Mouse (Mus musculus) embryonic fibroblast, embryonic 13.5 days (primary cell): ENCODE results near the gene Als2. TPM values are rescaled to one million over a fixed set of nuclear protein-coding genes. Genes with fewer than 3 reads are reported as not detected.

Experiments used
- H3K27ac ChIP-seq: 2 replicates; pipeline ENCODE4 v1.5.1; 2012; ENCODE audit warnings: low read length, control low read depth, inconsistent platforms; ENCODE audit not compliant: insufficient read depth
- H3K4me1 ChIP-seq: 2 replicates; pipeline ENCODE4 v1.6.1; 2011; ENCODE audit warnings: low read length; ENCODE audit not compliant: control insufficient read depth, insufficient read depth
- H3K4me3 ChIP-seq: 2 replicates; pipeline ENCODE4 v1.5.1; 2011; ENCODE audit warnings: mild to moderate bottlenecking, control low read depth, low read length; ENCODE audit not compliant: insufficient read depth
- CTCF ChIP-seq: IDR thresholded peaks from 2 replicates; pipeline ENCODE4 v1.5.1; 2011; ENCODE audit warnings: mild to moderate bottlenecking, control low read depth, low read length, moderate library complexity, borderline replicate concordance; ENCODE audit not compliant: insufficient read depth
- POLR2A ChIP-seq: IDR thresholded peaks from 2 replicates; pipeline ENCODE4 v1.6.1; 2011; ENCODE audit warnings: low read depth, mild to moderate bottlenecking, control low read depth, low read length, moderate library complexity
- polyA plus RNA-seq: library from polyadenylated mRNA; stranded (reverse); fragments of >200 nt; gene quantifications from 2 replicates; pipeline ENCODE4 v1.2.4, GENCODE M21; 2011; ENCODE audit warnings: low read depth; ENCODE audit not compliant: missing spikeins, insufficient read length

Als2 gene
- polyA plus RNA-seq, result 9.3 TPM in 2 replicates

DNA sequence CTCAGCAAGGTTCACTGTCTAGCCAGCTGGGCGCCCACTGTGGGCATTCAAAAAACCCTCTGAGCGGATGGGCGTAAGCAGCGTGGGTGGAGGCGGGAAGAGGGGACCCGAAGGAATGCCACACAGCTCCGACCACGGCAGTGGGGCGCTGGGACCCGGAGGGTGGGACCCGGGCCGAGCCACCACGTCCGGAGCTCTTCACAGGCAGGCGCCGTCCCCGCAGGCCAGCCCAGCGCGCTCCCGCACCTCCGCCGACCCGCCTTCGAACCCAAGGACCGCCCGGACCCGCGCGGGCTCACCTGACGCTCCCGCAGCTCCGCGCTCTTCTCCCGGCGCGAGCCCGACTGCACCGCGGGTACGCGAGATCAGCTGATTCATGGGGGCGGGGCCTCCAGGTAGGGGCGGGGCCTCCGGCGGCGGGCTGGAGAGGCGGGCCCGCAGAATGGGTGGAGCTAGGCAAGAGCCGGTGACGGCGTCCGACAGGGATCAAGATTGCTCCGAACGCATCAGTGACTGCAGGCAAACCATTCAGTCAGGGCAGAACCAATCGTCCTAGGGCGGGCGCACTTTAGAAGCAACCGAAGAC is at the start of gene Als2:
Gene Als2 (minus strand): TSS at position 376 of the 586 bp plus-strand sequence.
- H3K27ac ChIP-seq, result 0 out of 2 replicates have a peak within 1 kb of the TSS, but pooled peaks have one; percentile 27
- peak within 1 kb of the TSS; percentile 83 for H3K4me3 ChIP-seq
- H3K4me1 ChIP-seq, result no peaks in the 10 kb centered on the region
- TF ChIP-seq CTCF (no peak), POLR2A (peak; percentile 87)

DNA sequence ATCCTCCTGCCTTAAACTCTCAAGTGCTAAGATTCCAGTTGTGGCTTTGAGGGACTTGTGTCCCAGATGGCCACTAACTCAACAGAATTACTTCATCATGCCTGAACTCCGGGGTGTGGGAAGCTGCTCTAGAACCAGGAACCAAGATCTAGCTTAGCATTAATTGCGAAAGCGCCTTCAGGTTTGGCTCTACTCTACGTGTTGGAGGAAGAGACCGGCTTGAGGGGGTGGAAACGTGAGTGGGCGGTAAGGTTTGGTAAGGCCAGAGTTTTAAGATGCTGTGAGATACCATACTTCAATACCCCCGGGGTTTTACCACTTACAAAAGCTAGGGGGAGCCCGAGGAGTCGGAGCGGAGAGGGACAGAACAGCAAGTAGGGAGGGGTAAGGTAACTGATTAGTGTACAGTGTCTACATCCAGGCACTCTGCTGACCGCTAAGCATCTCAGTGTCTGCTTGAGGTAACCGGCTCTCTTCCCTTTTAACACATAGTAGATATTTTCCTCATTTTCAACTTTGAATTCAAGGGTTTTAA is 49.4 kb upstream of the Als2 start:
- no peak overlapping the region for H3K4me3 ChIP-seq
- peaks cover 3% of the 10 kb centered on the region; the same call in 1 of the 2 replicates for H3K4me1 ChIP-seq
- TF ChIP-seq CTCF, result no peak
- no peak for TF ChIP-seq POLR2A
- no peak overlapping the region for H3K27ac ChIP-seq

DNA sequence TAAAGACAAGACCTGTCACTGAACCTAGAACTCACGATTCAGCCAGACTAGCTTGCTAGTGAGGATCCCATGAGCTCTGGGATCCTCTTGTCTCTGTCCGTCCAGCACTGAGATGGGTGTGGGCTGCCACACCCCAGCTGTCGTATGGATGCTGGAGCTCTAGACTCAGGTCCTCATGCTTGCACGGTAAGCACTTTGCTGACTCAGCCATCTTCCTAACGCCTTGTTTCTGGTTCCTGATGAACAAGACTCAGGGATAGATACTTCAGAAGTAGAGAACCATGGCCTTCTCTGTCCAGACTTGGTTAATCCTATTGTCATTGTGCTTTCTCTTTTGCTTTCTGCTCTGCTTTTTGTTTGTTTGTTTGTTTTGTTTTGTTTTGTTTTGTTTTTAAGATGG is 48.8 kb upstream of the Als2 start:
- no peak overlapping the region for H3K27ac ChIP-seq
- peaks cover 3% of the 10 kb centered on the region; the same call in 1 of the 2 replicates for H3K4me1 ChIP-seq
- TF ChIP-seq POLR2A, result no peak
- TF ChIP-seq CTCF, result no peak
- H3K4me3 ChIP-seq, result no peak overlapping the region

DNA sequence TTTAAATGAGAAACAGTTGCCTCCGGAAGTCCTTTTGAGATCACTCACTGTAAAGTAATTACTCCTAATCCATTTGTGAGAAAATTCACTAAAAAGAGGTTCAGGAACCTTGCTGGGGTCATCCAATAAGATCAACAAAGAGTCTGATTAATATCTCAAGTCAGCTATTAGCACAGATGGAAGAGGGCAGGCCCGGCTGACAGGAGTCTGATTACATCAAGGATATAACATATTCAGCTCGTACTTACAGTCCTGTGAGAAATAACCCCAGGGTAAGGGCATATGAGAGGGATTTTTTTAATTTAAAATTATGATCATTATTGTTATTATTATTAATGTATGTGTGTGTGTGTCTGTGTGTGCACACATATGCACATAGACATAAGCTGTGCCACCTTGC is 35.2 kb upstream of the Als2 start:
- H3K4me1 ChIP-seq, result peaks cover 12% of the 10 kb centered on the region; the same call in 1 of the 2 replicates
- no peak overlapping the region for H3K4me3 ChIP-seq
- no peak for TF ChIP-seq CTCF
- no peak for TF ChIP-seq POLR2A
- no peak overlapping the region for H3K27ac ChIP-seq

DNA sequence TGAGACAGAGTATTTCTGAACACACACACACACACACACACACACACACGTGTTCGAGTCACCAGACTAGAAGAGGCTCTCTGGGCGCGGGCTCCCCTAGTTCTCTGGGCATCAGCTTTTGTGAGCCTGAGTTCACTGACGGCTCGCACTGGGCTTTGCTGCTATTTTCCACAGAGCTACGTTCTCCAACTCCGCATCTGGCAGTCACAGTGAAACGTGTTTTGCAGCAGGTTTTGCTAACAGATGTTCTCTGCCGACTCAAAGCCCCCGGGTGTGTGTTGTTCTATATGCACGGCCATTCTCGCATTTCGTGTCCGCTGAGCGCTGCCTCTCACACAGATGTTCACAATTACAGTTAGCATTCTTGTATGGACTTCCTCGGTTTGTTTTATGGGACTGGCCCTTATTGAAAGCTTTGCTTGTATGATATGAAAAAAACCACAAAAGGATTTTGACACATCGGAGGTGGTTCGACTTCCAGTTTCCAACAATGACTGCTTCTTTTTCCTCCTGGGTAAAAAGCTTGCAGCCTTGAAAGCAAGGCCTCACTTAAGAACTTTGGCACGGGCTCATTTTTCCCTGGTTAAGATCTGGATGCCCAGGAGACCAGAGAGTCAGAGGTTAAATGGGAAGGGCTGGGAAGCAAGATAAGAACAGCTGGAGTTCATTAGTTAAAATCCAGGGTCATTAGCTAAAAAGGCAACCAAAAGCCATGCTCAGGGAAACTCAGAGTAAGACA is 33.1 kb upstream of the Als2 start:
- no peak for TF ChIP-seq POLR2A
- no peak for TF ChIP-seq CTCF
- Histone ChIP-seq H3K4me3 (no peak overlapping the region), H3K27ac (peak overlapping the region; percentile 62), H3K4me1 (peaks cover 12% of the 10 kb centered on the region; the same call in 1 of the 2 replicates)

DNA sequence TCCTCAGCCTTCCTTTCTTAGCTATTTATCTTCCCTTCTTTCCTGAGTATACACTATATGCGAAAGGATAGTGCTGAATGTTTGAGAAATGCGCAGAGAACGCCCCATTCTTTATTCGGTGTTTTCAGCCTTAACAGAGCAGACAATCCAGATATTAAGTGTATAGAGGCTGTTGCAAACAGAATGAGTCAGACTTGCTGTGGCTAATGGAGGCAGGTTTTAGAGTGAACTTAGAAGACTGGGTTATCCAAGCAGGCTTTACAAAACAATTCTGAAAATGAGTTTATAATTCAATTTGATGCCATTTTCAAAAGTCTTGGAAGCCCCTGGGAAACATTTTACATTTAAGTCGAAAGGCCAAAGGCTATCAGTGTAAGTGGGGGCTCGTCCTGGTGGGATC is 32.4 kb upstream of the Als2 start:
- Histone ChIP-seq H3K27ac (peak overlapping the region; percentile 62), H3K4me1 (peaks cover 12% of the 10 kb centered on the region; the same call in 1 of the 2 replicates), H3K4me3 (no peak overlapping the region)
- TF ChIP-seq CTCF, result no peak
- TF ChIP-seq POLR2A, result no peak

DNA sequence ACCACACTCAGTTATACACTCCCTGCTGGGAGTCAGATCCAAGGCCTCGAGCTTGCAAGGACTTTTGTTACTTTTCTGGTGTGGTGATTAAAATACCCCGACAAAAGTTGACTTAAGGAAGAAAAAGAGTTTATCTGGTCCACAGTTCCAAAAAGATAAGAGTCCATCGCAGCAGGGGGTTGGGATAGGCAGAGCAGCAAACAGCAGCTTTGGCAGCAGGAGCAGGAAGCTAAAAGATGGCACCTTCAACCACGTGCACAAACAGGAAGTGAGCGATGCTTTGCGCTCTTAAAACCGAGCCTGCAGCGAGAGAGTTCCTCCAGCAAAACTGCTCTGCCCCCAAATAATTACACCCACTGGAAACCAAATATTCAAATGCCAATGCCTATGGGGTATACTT is 31.9 kb upstream of the Als2 start:
- TF ChIP-seq POLR2A, result no peak
- no peak for TF ChIP-seq CTCF
- H3K27ac ChIP-seq, result no peak overlapping the region
- peaks cover 12% of the 10 kb centered on the region; the same call in 1 of the 2 replicates for H3K4me1 ChIP-seq
- H3K4me3 ChIP-seq, result no peak overlapping the region

DNA sequence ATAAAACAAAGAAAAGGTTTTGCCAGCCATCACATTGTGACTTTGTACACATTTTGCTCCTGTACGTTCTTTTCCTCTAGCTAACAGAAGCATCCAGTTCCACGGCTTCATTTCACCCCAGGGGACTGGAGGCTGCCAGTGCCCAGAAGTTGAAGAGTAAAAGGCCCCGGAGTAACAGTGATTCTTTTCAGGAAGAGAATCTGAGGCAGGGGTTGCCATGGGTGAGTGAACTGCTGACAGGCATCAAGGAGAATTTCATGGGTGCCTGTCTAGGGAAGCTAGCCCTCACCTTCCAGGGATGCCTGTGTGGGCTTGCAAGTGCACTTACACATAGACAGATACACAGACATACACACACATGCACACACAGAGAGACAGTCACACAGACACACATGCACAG is 20.7 kb upstream of the Als2 start:
- Histone ChIP-seq H3K27ac (no peak overlapping the region), H3K4me1 (peaks cover 9% of the 10 kb centered on the region; the same call in 1 of the 2 replicates), H3K4me3 (no peak overlapping the region)
- TF ChIP-seq CTCF, result no peak
- no peak for TF ChIP-seq POLR2A

DNA sequence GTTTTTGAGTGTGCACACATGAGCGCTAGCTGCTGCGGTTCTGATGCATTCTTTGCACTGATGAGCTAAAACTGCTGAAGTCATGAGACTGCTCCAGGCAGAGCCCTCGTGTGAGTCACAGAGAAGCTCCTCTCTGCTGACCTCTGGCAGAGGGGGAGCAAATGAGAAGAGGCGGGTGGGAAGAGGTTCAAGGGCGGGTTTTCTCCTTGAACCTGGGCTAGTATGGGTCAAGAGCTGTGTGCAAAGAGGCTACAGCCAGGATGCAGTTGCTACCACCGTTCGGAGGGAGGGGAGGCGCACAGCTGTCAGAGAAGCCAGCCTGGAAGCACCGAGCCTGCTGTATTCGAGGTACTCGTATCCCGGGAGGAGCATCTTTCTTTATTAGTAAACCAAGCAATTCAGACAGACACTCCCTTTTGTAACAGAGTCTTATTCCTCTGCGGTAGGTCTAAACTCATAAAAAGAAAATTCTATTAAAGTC is 19.8 kb upstream of the Als2 start, which contains the start of gene Cdk15:
Gene Cdk15 (plus strand): TSS at position 156 of the 481 bp plus-strand sequence.
- no peak for TF ChIP-seq POLR2A
- no peak for TF ChIP-seq CTCF
- H3K4me3 ChIP-seq, result no peak within 1 kb of the TSS
- peak within 1 kb of the TSS; percentile 14; the same call in 1 of the 2 replicates for H3K27ac ChIP-seq
- peaks cover 9% of the 10 kb centered on the region; the same call in 1 of the 2 replicates for H3K4me1 ChIP-seq

DNA sequence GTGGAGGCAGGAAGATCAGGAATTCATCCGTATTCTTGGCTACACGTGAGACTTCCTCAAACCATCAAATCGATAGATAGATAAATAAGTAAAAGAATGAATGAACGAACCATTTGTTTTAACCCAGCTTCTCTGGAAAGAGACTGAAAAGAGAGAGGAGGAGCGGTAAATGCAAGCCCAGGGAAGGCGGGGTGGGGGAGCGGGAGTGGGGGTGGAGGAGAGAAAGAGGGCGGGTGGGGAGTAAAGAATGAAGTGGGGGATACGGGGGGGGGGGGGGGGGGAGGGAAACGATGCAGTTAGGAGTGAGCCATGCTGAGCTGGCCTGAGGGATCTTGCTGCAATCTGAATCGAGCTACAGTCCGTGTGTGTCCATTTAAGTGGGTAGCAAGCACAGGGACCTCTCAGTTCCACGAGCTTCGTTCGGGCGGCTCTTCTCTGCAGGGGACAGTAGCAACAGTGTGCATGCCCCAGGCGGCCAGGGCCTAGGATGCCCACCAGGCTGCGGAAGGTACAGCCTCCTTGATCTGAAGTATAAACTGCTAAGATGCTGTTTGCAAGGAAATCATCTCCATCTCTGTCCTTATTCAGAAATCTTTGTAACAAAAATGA is 16.4 kb upstream of the Als2 start:
- Histone ChIP-seq H3K27ac (no peak overlapping the region), H3K4me1 (peaks cover 9% of the 10 kb centered on the region; the same call in 1 of the 2 replicates), H3K4me3 (no peak overlapping the region)
- TF ChIP-seq POLR2A (no peak), CTCF (no peak)
